Mouse (Mus musculus) limb, embryonic 13.5 days (tissue): ENCODE data around the gene Stmnd1. TPM values are rescaled to one million over a fixed set of nuclear protein-coding genes. Genes with fewer than 3 reads are reported as not detected.
"Not testable (repeated sequence)": the region's sequence is repeated elsewhere in the genome, so short reads cannot be mapped to it uniquely, and the experiment has no call there.

Source experiments
- ATAC-seq: fragments of 200-750 bp; cut with Nextera tagmentation; 2 replicates; pipeline ENCODE4 v1.8.0; 2017; ENCODE audit warnings: low read depth, moderate number of reproducible peaks, moderate TSS enrichment; ENCODE audit not compliant: low FRiP score
- H3K27ac ChIP-seq: fragments of 300-500 bp; sonication (generic); 2 replicates; pipeline ENCODE4 v1.5.1; 2015; ENCODE audit warnings: inconsistent platforms, mild to moderate bottlenecking, moderate library complexity
- H3K27me3 ChIP-seq: fragments of 300-500 bp; sonication (generic); 2 replicates; pipeline ENCODE4 v1.6.1; 2015; ENCODE audit warnings: mild to moderate bottlenecking, inconsistent platforms
- H3K36me3 ChIP-seq: fragments of 300-500 bp; sonication (generic); 2 replicates; pipeline ENCODE4 v1.6.1; 2015; ENCODE audit warnings: inconsistent platforms, mild to moderate bottlenecking, moderate library complexity
- H3K4me1 ChIP-seq: fragments of 300-500 bp; sonication (generic); 2 replicates; pipeline ENCODE4 v1.6.1; 2015; ENCODE audit warnings: inconsistent platforms
- H3K4me2 ChIP-seq: fragments of 300-500 bp; sonication (generic); replicated peaks from 2 replicates; pipeline ENCODE4 v1.6.1; 2015; ENCODE audit warnings: inconsistent platforms, mild to moderate bottlenecking, moderate library complexity
- H3K4me3 ChIP-seq: fragments of 300-500 bp; sonication (generic); 2 replicates; pipeline ENCODE4 v1.5.1; 2015; ENCODE audit warnings: moderate library complexity, mild to moderate bottlenecking, inconsistent platforms
- H3K9ac ChIP-seq: fragments of 300-500 bp; sonication (generic); 2 replicates; pipeline ENCODE4 v1.6.1; 2015; ENCODE audit warnings: mild to moderate bottlenecking, inconsistent platforms
- H3K9me3 ChIP-seq: fragments of 300-500 bp; sonication (generic); 2 replicates; pipeline ENCODE4 v1.6.1; 2016; ENCODE audit warnings: inconsistent platforms
- WGBS: fragments of 180-500 bp; shearing (Covaris S2); methylation state at CpG from one replicate; pipeline ENCODE4 v1.1.7; 2015; 5-methylcytosine and 5-hydroxymethylcytosine counted together
- polyA plus RNA-seq: library from polyadenylated mRNA; unstranded; fragments of >200 nt; fragmentation: Nextera tagmentation; extraction: Ambion mirVana; gene quantifications from 2 replicates; pipeline ENCODE4 v1.2.1, GENCODE M21; 2015

Gene Stmnd1
- polyA plus RNA-seq, 1 experiment from 2014 or later, result 0.65 TPM

DNA sequence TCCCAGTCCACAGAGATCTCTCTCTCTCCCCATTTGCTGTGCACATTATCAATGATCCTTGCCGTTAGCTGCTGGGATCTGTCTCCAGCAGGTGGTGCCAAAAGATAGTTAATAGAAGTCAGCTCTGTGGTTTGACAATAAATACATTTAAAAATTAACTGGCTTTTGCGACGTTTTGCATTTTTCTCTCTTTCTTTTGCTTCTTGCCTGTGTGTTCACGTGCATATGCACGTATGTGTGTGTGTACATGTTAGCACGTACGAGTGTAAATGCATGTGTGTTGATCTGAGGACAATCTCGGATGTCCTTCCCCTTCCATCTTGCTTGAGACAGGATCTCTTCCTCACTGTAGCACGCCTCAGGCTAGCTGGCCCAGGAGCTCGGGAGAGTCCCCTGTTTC, 37.3 kb downstream of the Stmnd1 start:
- Histone ChIP-seq H3K27ac (no peak overlapping the region), H3K27me3 (0 out of 2 replicates have a peak, but pooled peaks cover 3% of the 10 kb centered on the region), H3K4me2 (no peak overlapping the region), H3K9ac (no peak overlapping the region), H3K4me1 (0 out of 2 replicates have a peak, but pooled peaks cover 3% of the 10 kb centered on the region), H3K9me3 (0 out of 2 replicates have a peak, but pooled peaks cover under 1% of the 10 kb centered on the region), H3K4me3 (no peak overlapping the region), H3K36me3 (no peaks in the 10 kb centered on the region)
- no peak for ATAC-seq
- 51% methylated on average over 10 of the region's 10 CpGs for WGBS

DNA sequence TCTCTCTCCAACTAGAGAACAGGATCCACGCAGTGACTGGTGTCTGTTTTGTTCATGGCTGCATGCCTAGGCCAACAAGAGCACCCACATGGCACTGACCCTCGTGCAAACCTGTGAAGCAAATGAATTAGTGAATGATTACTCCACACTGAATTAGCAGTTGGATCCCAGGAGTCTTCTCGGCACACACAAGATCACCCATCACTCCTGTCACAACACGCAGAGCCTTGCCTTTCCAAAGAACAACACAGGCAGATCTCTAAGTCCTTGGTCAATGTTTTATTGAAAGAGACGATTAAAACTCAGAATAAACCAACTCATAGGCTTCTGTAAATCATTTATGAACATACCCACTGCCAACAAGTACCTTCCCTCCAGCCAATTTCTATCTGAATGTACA, 39.7 kb downstream of the Stmnd1 start:
- Histone ChIP-seq H3K4me1 (0 out of 2 replicates have a peak, but pooled peaks cover 3% of the 10 kb centered on the region), H3K9ac (no peak overlapping the region), H3K4me3 (no peak overlapping the region), H3K9me3 (0 out of 2 replicates have a peak, but pooled peaks cover 3% of the 10 kb centered on the region), H3K4me2 (no peak overlapping the region), H3K27ac (no peak overlapping the region), H3K27me3 (0 out of 2 replicates have a peak, but pooled peaks cover 3% of the 10 kb centered on the region), H3K36me3 (no peaks in the 10 kb centered on the region)
- ATAC-seq, result no peak
- 82% methylated on average over 5 of the region's 5 CpGs for WGBS

DNA sequence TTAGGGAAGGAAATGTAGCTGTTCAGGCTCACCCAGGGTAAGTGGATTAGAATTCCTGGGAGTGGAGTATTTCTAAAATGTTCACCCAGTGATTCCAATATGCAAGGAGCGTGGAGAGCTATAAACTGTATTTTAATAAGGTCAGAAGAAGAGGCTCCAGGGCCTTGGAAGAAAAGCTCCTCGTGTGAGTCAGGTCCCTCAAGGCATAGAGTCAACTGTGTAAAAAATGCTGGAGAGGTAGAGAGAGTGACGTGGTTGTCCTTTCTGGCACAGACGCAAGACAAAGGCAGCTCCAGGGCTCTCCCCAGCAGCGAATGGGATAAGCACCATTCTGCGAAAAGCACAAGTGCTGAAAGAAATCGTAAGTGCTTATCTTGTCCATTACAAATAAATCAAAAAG, 41.6 kb downstream of the Stmnd1 start:
- H3K27me3 ChIP-seq, result 0 out of 2 replicates have a peak, but pooled peaks cover 3% of the 10 kb centered on the region
- no peak for ATAC-seq
- H3K9ac ChIP-seq, result no peak overlapping the region
- 0 out of 2 replicates have a peak, but pooled peaks cover 3% of the 10 kb centered on the region for H3K9me3 ChIP-seq
- no peak overlapping the region for H3K27ac ChIP-seq
- H3K4me1 ChIP-seq, result 0 out of 2 replicates have a peak, but pooled peaks cover 3% of the 10 kb centered on the region
- no peak overlapping the region for H3K4me3 ChIP-seq
- H3K36me3 ChIP-seq, result no peaks in the 10 kb centered on the region
- 82% methylated on average over 7 of the region's 7 CpGs for WGBS
- no peak overlapping the region for H3K4me2 ChIP-seq

DNA sequence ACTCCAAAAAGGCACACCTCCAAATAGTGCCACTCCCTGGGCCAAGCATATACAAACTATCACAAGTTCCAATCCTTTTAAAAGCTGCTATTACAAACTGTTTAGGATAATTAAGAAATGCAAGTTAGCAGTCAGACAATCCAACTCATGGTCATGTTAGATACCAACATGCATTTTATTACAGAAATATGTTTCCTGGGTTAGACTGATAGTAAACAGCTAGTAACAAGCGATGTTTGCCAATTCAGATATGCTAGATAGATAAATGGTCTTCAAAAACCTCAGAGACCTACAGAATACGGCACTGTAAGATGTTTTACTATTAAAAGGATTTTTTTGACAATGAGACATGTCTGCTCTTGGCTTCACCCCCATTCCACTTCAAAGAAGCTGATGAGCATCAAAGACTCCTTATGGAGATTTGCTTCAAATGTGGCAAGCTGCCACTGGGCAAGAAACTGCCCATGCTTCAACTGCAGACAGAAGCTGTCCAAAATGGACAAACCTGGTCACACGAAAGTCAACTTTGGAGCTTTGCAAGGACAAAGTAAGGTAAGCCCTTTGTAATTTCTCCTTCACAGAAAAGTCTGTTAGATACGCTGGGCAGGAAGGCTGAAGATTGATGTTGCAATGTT, 52.9 kb downstream of the Stmnd1 start:
- Histone ChIP-seq H3K4me3 (no peak overlapping the region), H3K9me3 (no peaks in the 10 kb centered on the region), H3K27ac (no peak overlapping the region), H3K27me3 (no peaks in the 10 kb centered on the region), H3K4me2 (no peak overlapping the region), H3K4me1 (no peaks in the 10 kb centered on the region), H3K9ac (no peak overlapping the region), H3K36me3 (no peaks in the 10 kb centered on the region)
- ATAC-seq, result no peak
- 80% methylated on average over 4 of the region's 4 CpGs for WGBS

DNA sequence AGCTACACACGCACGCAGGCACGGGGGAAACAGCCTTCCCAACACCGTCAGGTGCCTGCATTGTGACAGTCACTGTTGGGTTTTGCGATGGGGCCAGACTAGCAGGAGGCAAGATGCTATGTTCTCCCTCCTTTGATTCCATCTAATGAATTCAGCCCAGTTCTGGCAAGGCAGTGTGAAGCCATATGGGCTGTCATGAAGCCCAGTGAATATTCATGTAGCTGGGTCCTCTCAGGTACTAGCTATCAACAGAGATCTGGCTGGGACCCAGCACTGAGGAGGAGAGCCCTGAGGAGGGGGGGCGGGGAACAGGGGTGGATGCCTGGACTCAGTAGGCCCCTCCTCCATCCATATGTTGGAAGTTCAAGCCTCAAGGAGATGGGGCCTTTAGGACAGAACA, 61.5 kb downstream of the Stmnd1 start:
- no peak overlapping the region for H3K9ac ChIP-seq
- H3K27me3 ChIP-seq, result no peaks in the 10 kb centered on the region
- H3K4me1 ChIP-seq, result peaks cover 3% of the 10 kb centered on the region; the same call in 1 of the 2 replicates
- no peaks in the 10 kb centered on the region for H3K36me3 ChIP-seq
- H3K4me2 ChIP-seq, result no peak overlapping the region
- H3K4me3 ChIP-seq, result no peak overlapping the region
- no peak overlapping the region for H3K27ac ChIP-seq
- ATAC-seq, result no peak
- H3K9me3 ChIP-seq, result peaks cover 5% of the 10 kb centered on the region; the same call in 1 of the 2 replicates
- WGBS, result 62% methylated on average over 6 of the region's 6 CpGs

DNA sequence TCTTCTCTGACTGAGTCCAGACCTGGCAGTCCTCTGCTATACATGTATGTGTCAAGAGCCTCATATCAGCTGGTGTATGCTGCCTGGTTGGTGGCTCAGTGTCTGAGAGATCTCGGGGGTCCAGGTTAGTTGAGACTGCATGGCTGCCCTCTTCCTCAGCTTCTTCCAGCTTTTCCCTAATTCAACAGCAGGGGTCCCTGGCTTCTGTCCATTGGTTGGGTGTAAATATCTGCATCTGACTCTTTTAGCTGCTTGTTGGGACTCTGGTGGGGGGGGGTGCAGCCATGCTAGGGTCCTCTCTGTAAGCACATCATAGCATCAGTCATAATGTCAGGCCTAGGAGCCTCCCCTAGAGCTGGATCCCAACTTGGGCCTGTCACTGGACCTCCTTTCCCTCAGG, 62.8 kb downstream of the Stmnd1 start:
- H3K27ac ChIP-seq, H3K9ac ChIP-seq, H3K27me3 ChIP-seq, H3K9me3 ChIP-seq, H3K4me3 ChIP-seq, H3K4me2 ChIP-seq, H3K36me3 ChIP-seq, H3K4me1 ChIP-seq, ATAC-seq: not testable (repeated sequence)
- 80% methylated on average over 1 of the region's 1 CpGs for WGBS

DNA sequence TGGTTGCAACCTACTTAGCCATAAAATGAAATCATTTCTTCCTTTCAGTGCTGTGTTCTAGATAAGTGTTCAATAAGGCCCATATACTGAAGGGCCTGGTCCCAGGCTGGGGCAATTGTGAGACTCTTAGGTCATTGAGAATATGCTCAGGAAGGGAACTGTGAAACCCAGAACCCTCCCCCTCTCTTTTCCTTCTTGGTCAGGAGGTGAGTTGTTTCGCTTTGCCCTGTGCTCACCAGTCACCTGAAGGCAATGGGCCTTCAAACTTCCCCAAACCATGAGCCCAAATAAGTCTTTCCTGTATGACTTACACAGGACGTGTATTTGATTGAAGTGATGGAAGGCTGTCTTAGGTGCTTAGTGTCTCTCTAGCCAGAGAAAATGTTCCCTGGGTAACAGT, 64.3 kb downstream of the Stmnd1 start:
- H3K9ac ChIP-seq, result no peak overlapping the region
- no peak overlapping the region for H3K4me3 ChIP-seq
- H3K27me3 ChIP-seq, result no peaks in the 10 kb centered on the region
- H3K36me3 ChIP-seq, result no peaks in the 10 kb centered on the region
- ATAC-seq, result no peak
- no peak overlapping the region for H3K4me2 ChIP-seq
- H3K9me3 ChIP-seq, result no peaks in the 10 kb centered on the region
- no peak overlapping the region for H3K27ac ChIP-seq
- peaks cover 4% of the 10 kb centered on the region; the same call in 1 of the 2 replicates for H3K4me1 ChIP-seq
- WGBS, result 86% methylated on average over 2 of the region's 2 CpGs

DNA sequence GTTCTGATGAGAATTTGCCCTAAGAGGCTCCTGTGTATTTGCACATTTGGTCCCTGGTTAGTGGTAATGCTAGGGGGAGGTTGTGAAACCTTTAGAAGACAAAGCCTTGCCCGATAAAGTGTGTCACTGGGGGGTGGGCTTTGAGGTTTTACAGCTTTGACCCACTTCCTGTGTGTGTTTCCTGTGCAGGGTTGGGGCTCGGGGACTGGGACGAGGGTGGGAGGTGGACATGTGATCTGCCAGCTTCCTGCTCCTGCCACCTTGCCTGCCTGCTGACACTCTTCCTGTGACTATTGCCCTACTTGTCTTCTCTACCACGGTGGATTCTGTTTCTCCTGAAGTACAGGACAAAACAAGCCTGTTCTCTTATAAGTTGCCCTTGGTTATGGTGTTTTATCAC, 66.4 kb downstream of the Stmnd1 start:
- H3K4me1 ChIP-seq, result peaks cover 4% of the 10 kb centered on the region; the same call in 1 of the 2 replicates
- H3K4me3 ChIP-seq, result no peak overlapping the region
- H3K27ac ChIP-seq, result no peak overlapping the region
- no peak overlapping the region for H3K9ac ChIP-seq
- no peak for ATAC-seq
- no peak overlapping the region for H3K4me2 ChIP-seq
- H3K9me3 ChIP-seq, result no peaks in the 10 kb centered on the region
- no peaks in the 10 kb centered on the region for H3K36me3 ChIP-seq
- no peaks in the 10 kb centered on the region for H3K27me3 ChIP-seq
- 31% methylated on average over 4 of the region's 4 CpGs for WGBS

DNA sequence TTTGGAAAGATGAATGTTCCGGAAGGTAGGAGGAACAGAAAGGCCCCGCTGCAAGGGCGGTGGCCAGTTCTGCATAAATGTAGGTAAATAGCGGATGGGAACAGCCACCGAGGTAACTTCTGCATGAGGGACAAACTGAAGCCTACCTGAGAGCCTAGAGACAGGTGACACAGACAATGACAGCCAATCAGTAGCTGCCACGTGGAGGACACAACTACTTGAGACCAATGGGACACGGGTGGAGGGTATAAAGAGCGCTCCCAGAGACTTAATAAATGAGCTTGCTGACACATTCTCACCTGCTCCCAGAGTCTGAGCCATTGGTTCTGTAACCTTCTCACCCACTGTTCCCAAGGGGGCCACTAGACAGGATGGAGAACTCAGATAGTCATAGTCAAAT, 67.1 kb downstream of the Stmnd1 start:
- WGBS, result 94% methylated on average over 8 of the region's 8 CpGs
- Histone ChIP-seq H3K9ac (no peak overlapping the region), H3K4me3 (no peak overlapping the region), H3K27me3 (no peaks in the 10 kb centered on the region), H3K4me2 (no peak overlapping the region), H3K4me1 (peaks cover 4% of the 10 kb centered on the region; the same call in 1 of the 2 replicates), H3K27ac (no peak overlapping the region), H3K36me3 (no peaks in the 10 kb centered on the region), H3K9me3 (no peaks in the 10 kb centered on the region)
- no peak for ATAC-seq

DNA sequence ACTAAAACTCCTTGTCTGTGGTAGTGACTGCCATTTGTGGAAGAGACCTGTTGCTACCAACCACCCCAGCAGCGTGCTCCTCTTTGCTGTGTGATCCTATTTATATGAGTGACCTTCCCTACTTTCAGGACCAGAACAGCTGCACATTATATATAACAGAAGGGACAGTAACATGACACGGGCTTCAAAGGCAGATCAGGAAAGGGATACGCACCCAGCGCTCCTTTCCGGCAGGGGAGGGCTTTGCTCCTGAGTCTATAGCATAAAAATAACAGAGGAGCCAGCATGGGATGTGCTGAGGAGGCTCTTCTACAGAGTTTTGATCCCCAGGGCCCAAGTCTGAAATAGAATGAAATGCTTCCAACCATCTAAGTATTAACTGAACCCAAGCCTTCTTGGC, 67.9 kb downstream of the Stmnd1 start:
- H3K4me1 ChIP-seq, result peaks cover 4% of the 10 kb centered on the region; the same call in 1 of the 2 replicates
- WGBS, result 68% methylated on average over 5 of the region's 5 CpGs
- no peaks in the 10 kb centered on the region for H3K36me3 ChIP-seq
- H3K4me2 ChIP-seq, result no peak overlapping the region
- no peak overlapping the region for H3K4me3 ChIP-seq
- H3K27me3 ChIP-seq, result no peaks in the 10 kb centered on the region
- no peaks in the 10 kb centered on the region for H3K9me3 ChIP-seq
- H3K27ac ChIP-seq, result no peak overlapping the region
- ATAC-seq, result peak; percentile 64
- H3K9ac ChIP-seq, result no peak overlapping the region

DNA sequence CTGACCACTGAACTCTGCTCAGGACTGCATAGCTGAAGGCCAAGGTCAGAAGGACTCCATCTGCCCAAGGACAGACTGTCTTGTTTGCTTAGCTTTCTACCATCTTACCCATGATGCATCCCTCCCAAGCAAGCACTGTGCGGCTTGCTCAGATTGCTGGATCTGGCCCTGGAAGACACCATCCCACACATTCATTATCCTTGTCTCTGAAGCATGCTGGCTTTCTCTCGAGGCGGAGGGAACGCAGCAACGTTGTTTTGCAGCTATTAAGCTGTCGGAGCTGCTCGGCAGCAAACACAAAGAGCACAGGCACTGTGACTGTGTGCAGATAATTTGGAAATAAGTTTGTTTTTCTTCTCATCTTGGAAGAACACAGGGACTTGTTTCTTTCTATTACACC, 69.7 kb downstream of the Stmnd1 start:
- H3K9me3 ChIP-seq, result no peaks in the 10 kb centered on the region
- no peak for ATAC-seq
- H3K36me3 ChIP-seq, result no peaks in the 10 kb centered on the region
- no peaks in the 10 kb centered on the region for H3K27me3 ChIP-seq
- no peak overlapping the region for H3K27ac ChIP-seq
- WGBS, result 81% methylated on average over 7 of the region's 7 CpGs
- H3K9ac ChIP-seq, result no peak overlapping the region
- H3K4me3 ChIP-seq, result no peak overlapping the region
- peaks cover 4% of the 10 kb centered on the region; the same call in 1 of the 2 replicates for H3K4me1 ChIP-seq
- no peak overlapping the region for H3K4me2 ChIP-seq

DNA sequence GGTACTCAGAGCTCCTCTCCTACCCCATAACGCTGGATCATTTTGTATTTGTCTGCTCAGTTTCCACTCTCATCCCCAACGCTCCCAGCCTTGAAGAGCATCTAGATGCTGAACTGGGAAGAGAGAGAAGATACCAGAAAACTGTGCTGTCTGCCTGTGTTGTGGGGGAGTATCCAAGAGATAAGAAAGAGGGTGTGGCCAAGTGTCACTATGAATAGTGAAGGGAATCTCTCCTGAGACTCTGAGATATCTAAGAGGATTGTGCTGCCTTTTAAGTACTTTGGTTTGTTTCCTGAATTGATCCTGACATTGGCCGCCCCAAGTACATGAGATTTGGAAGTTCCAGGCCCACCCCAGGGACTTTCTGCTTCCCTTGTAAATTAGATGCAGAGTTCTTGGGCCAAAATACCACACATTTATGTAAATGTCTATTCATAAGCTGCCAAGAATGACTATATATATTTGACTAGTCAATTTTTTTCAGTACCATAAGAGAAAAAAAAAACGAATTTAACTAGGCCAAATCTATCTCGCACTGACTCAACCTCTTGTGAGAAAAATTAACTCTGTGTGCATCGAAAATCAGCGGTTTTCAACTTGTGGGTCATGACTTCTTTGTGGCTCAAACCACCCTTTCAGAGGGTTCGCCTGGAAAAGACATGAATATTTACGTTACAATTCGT, 73.5 kb downstream of the Stmnd1 start:
- no peak overlapping the region for H3K4me3 ChIP-seq
- H3K4me2 ChIP-seq, result no peak overlapping the region
- no peak overlapping the region for H3K27ac ChIP-seq
- no peaks in the 10 kb centered on the region for H3K9me3 ChIP-seq
- no peaks in the 10 kb centered on the region for H3K27me3 ChIP-seq
- WGBS, result 86% methylated on average over 10 of the region's 10 CpGs
- H3K36me3 ChIP-seq, result no peaks in the 10 kb centered on the region
- no peak overlapping the region for H3K9ac ChIP-seq
- H3K4me1 ChIP-seq, result no peaks in the 10 kb centered on the region
- no peak for ATAC-seq
